In genomic region chr8:13757805-13758727, GRCm38 (mm10) we compare ENCODE assay signal across 8 mouse cellular contexts. TPM values are rescaled to one million over a fixed set of nuclear protein-coding genes. Genes with fewer than 3 reads are reported as not detected.
DNase-seq lines count a peak whose midpoint lies in the region; ATAC-seq and TF ChIP-seq lines count a peak whose summit lies in the region.

No protein-coding gene starts in this region.

- no peaks in the 10 kb centered on the region for H3K27me3 ChIP-seq in embryonic facial prominence, embryonic 11.5 days (ENCODE audit: control insufficient read depth, insufficient read depth, low read length)
- H3K27me3 ChIP-seq in heart, postnatal 0 days (ENCODE audit: control insufficient read depth, insufficient read depth, low read length) = no peaks in the 10 kb centered on the region
- H3K27me3 ChIP-seq in lung, embryonic 14.5 days (ENCODE audit: insufficient read depth, low read length) = no peaks in the 10 kb centered on the region
- H3K27me3 ChIP-seq in neural tube, embryonic 14.5 days (ENCODE audit: control insufficient read depth, insufficient read depth, low read length) = no peaks in the 10 kb centered on the region

- H3K9ac ChIP-seq in embryonic facial prominence, embryonic 11.5 days (replicated peaks; ENCODE audit: low read length) = peak overlapping the region; percentile 87
- H3K9ac ChIP-seq in heart, postnatal 0 days (replicated peaks; ENCODE audit: low read depth, low read length) = peak overlapping the region; percentile 93
- peak overlapping the region; percentile 97 for H3K9ac ChIP-seq in lung, embryonic 14.5 days
- H3K9ac ChIP-seq in neural tube, embryonic 14.5 days (replicated peaks; ENCODE audit: low read depth, low read length) = peak overlapping the region; percentile 86

- peak overlapping the region; percentile 67 for H3K4me2 ChIP-seq in embryonic facial prominence, embryonic 11.5 days (ENCODE audit: low read depth, low read length)
- peak overlapping the region; percentile 73 for H3K4me2 ChIP-seq in heart, postnatal 0 days (ENCODE audit: low read depth, low read length)
- peak overlapping the region; percentile 75 for H3K4me2 ChIP-seq in lung, embryonic 14.5 days
- peak overlapping the region; percentile 89 for H3K4me2 ChIP-seq in neural tube, embryonic 14.5 days (ENCODE audit: low read depth, low read length)

- peak; percentile 59 for TF ChIP-seq CTCF in heart, postnatal 0 days (IDR thresholded peaks at IDR 0.05; ENCODE audit: low read depth)
- peak; percentile 76 for TF ChIP-seq CTCF in lung, embryonic 14.5 days (IDR thresholded peaks at IDR 0.05; ENCODE audit: low read depth)

- WGBS in embryonic facial prominence, embryonic 11.5 days = 1% methylated on average over 36 of the region's 38 CpGs
- under 1% methylated on average over 38 of the region's 38 CpGs for WGBS in heart, postnatal 0 days
- under 1% methylated on average over 38 of the region's 38 CpGs for WGBS in lung, embryonic 14.5 days
- WGBS in neural tube, embryonic 14.5 days = under 1% methylated on average over 32 of the region's 38 CpGs

- DNase-seq in ZHBTc4 (ENCODE audit: low read depth, low spot score) = peak; percentile 76
- DNase-seq in embryonic facial prominence, embryonic 11.5 days (ENCODE audit: low spot score) = peak; percentile 61
- DNase-seq in heart, postnatal 0 days (ENCODE audit: low spot score) = peak; percentile 43
- peak; percentile 53 to 65 for DNase-seq in kidney, postnatal 36 days
- peak; percentile 86 for DNase-seq in lung, embryonic 14.5 days
- no peak for DNase-seq in ovary, postnatal 36 days (ENCODE audit: low spot score)

- H3K27ac ChIP-seq in embryonic facial prominence, embryonic 11.5 days (replicated peaks; ENCODE audit: low read depth, low read length) = no peak overlapping the region
- peak overlapping the region; percentile 91 for H3K27ac ChIP-seq in heart, postnatal 0 days (ENCODE audit: low read depth)
- H3K27ac ChIP-seq in lung, embryonic 14.5 days (ENCODE audit: low read depth) = peak overlapping the region; percentile 92
- peak overlapping the region; percentile 71 for H3K27ac ChIP-seq in neural tube, embryonic 14.5 days (ENCODE audit: low read depth, low read length)

- no peaks in the 10 kb centered on the region for H3K9me3 ChIP-seq in embryonic facial prominence, embryonic 11.5 days (replicated peaks; ENCODE audit: control insufficient read depth, low read length)
- H3K9me3 ChIP-seq in heart, postnatal 0 days (replicated peaks; ENCODE audit: control insufficient read depth, low read length) = no peaks in the 10 kb centered on the region
- H3K9me3 ChIP-seq in lung, embryonic 14.5 days (ENCODE audit: low read depth, low read length) = no peaks in the 10 kb centered on the region; the same call in 1 of the 2 replicates
- no peaks in the 10 kb centered on the region for H3K9me3 ChIP-seq in neural tube, embryonic 14.5 days (ENCODE audit: control insufficient read depth, low read length)

- peak overlapping the region; percentile 90 for H3K4me3 ChIP-seq in embryonic facial prominence, embryonic 11.5 days (ENCODE audit: low read depth, low read length)
- H3K4me3 ChIP-seq in heart, postnatal 0 days (ENCODE audit: low read depth, low read length) = peak overlapping the region; percentile 95
- peak overlapping the region; percentile 99 for H3K4me3 ChIP-seq in lung, embryonic 14.5 days (ENCODE audit: low read depth, low read length)
- peak overlapping the region; percentile 99 for H3K4me3 ChIP-seq in neural tube, embryonic 14.5 days (ENCODE audit: low read depth, low read length)

- no peak for TF ChIP-seq EP300 in heart, postnatal 0 days (IDR thresholded peaks at IDR 0.05; ENCODE audit: low read depth)

- no peaks in the 10 kb centered on the region; the same call in none of the 2 replicates for H3K36me3 ChIP-seq in embryonic facial prominence, embryonic 11.5 days (replicated peaks; ENCODE audit: control insufficient read depth, insufficient read depth, low read depth, low read length)
- H3K36me3 ChIP-seq in heart, postnatal 0 days (replicated peaks; ENCODE audit: control insufficient read depth, insufficient read depth, low read length) = peaks cover 28% of the 10 kb centered on the region
- H3K36me3 ChIP-seq in lung, embryonic 14.5 days (ENCODE audit: insufficient read depth) = peaks cover 36% of the 10 kb centered on the region
- peaks cover 16% of the 10 kb centered on the region for H3K36me3 ChIP-seq in neural tube, embryonic 14.5 days (ENCODE audit: control insufficient read depth, insufficient read depth, low read length)

- H3K4me1 ChIP-seq in embryonic facial prominence, embryonic 11.5 days (ENCODE audit: control insufficient read depth, insufficient read depth, low read length) = no peaks in the 10 kb centered on the region
- H3K4me1 ChIP-seq in heart, postnatal 0 days (ENCODE audit: control insufficient read depth, insufficient read depth) = 0 out of 2 replicates have a peak, but pooled peaks cover 11% of the 10 kb centered on the region
- H3K4me1 ChIP-seq in lung, embryonic 14.5 days (ENCODE audit: insufficient read depth) = peaks cover 3% of the 10 kb centered on the region; the same call in 1 of the 2 replicates
- peaks cover 15% of the 10 kb centered on the region for H3K4me1 ChIP-seq in neural tube, embryonic 14.5 days (ENCODE audit: control insufficient read depth, insufficient read depth, low read length)

- ATAC-seq in CD4-positive, CD25-positive, alpha-beta regulatory T cell, adult 4 months = peak; percentile 61
- ATAC-seq in embryonic facial prominence, embryonic 11.5 days (replicated peaks; ENCODE audit: insufficient number of reproducible peaks, low FRiP score, low TSS enrichment, low read depth) = peak; percentile 66
- ATAC-seq in heart, postnatal 0 days (ENCODE audit: insufficient read depth, low read depth) = peak; percentile 56; the same call in 1 of the 2 replicates
- peak; percentile 50 for ATAC-seq in lung, embryonic 14.5 days (ENCODE audit: insufficient read depth)
- ATAC-seq in neural tube, embryonic 14.5 days (ENCODE audit: low read depth) = peak; percentile 76

RNA-seq across cellular contexts. Expression of gene Cdc16, which starts 0.6 kb away (rescaled TPM):
- 10 to 100 TPM; 26.6 to 27.9 TPM for polyA plus RNA-seq in CD4-positive, CD25-positive, alpha-beta regulatory T cell, adult 4 months (2017; shearing (Covaris generic))
- 282 and 295 TPM in 2 replicates for polyA plus RNA-seq in embryonic facial prominence, embryonic 11.5 days (2014; fragmentation: Nextera tagmentation; extraction: Ambion mirVana)
- 80.9 and 89.3 TPM in 2 replicates for total RNA-seq in heart, postnatal 0 days (2014; rRNA removed; ENCODE audit: low replicate concordance)
- 52.0 and 53.1 TPM in 2 replicates for polyA plus RNA-seq in heart, postnatal 0 days (2015; fragmentation: Nextera tagmentation; extraction: Ambion mirVana)
- 260 and 265 TPM in 2 replicates for polyA plus RNA-seq in lung, embryonic 14.5 days (2014; fragmentation: Nextera tagmentation; extraction: Ambion mirVana)
- 150 and 179 TPM in 2 replicates for polyA plus RNA-seq in neural tube, embryonic 14.5 days (2014; fragmentation: Nextera tagmentation; extraction: Ambion mirVana)

RNA-seq across cellular contexts. Expression of gene Upf3a, which starts 27.3 kb away (rescaled TPM):
- 10 to 100 TPM; 13.9 to 15.0 TPM for polyA plus RNA-seq in CD4-positive, CD25-positive, alpha-beta regulatory T cell, adult 4 months (2017; shearing (Covaris generic))
- polyA plus RNA-seq in embryonic facial prominence, embryonic 11.5 days (2014; fragmentation: Nextera tagmentation; extraction: Ambion mirVana) = 40.2 and 40.5 TPM in 2 replicates
- 5.8 and 6.4 TPM in 2 replicates for total RNA-seq in heart, postnatal 0 days (2014; rRNA removed; ENCODE audit: low replicate concordance)
- polyA plus RNA-seq in heart, postnatal 0 days (2015; fragmentation: Nextera tagmentation; extraction: Ambion mirVana) = 19.6 and 19.7 TPM in 2 replicates
- 50.4 and 51.7 TPM in 2 replicates for polyA plus RNA-seq in lung, embryonic 14.5 days (2014; fragmentation: Nextera tagmentation; extraction: Ambion mirVana)
- polyA plus RNA-seq in neural tube, embryonic 14.5 days (2014; fragmentation: Nextera tagmentation; extraction: Ambion mirVana) = 38.8 and 46.9 TPM in 2 replicates

RNA-seq across cellular contexts. Expression of gene Cfap97d2, which starts 52.4 kb away (rescaled TPM):
- polyA plus RNA-seq in CD4-positive, CD25-positive, alpha-beta regulatory T cell, adult 4 months (2017; shearing (Covaris generic)) = not detected
- polyA plus RNA-seq in embryonic facial prominence, embryonic 11.5 days (2014; fragmentation: Nextera tagmentation; extraction: Ambion mirVana) = 0.27 TPM in 1 of 2 replicates, not detected in the other
- total RNA-seq in heart, postnatal 0 days (2014; rRNA removed; ENCODE audit: low replicate concordance) = not detected in 2 replicates
- polyA plus RNA-seq in heart, postnatal 0 days (2015; fragmentation: Nextera tagmentation; extraction: Ambion mirVana) = 0.10 TPM in 1 of 2 replicates, not detected in the other
- polyA plus RNA-seq in lung, embryonic 14.5 days (2014; fragmentation: Nextera tagmentation; extraction: Ambion mirVana) = 0.37 TPM in 1 of 2 replicates, not detected in the other
- polyA plus RNA-seq in neural tube, embryonic 14.5 days (2014; fragmentation: Nextera tagmentation; extraction: Ambion mirVana) = 0.90 and 1.2 TPM in 2 replicates
